Mouse (Mus musculus) erythroblast, embryonic 14.5 days (primary cell): ENCODE measurements around the gene Bptf. TPM values are rescaled to one million over a fixed set of nuclear protein-coding genes. Genes with fewer than 3 reads are reported as not detected.
"Not testable (repeated sequence)": the region's sequence is repeated elsewhere in the genome, so short reads cannot be mapped to it uniquely, and the experiment has no call there.

Source experiments
- H3K27me3 ChIP-seq: 2 replicates; pipeline ENCODE4 v1.6.1; 2012; ENCODE audit warnings: inconsistent platforms; ENCODE audit not compliant: control insufficient read depth
- H3K36me3 ChIP-seq: 2 replicates; pipeline ENCODE4 v1.6.1; 2012; ENCODE audit warnings: mild to moderate bottlenecking, inconsistent platforms; ENCODE audit not compliant: control insufficient read depth
- H3K4me1 ChIP-seq: 2 replicates; pipeline ENCODE4 v1.6.1; 2012; ENCODE audit warnings: inconsistent platforms; ENCODE audit not compliant: control insufficient read depth
- H3K4me3 ChIP-seq: replicated peaks from 2 replicates; pipeline ENCODE3; 2012; ENCODE audit warnings: moderate library complexity, mild to moderate bottlenecking, inconsistent platforms
- H3K9me3 ChIP-seq: 2 replicates; pipeline ENCODE4 v1.6.1; 2012; ENCODE audit warnings: low read length, inconsistent platforms, mixed read lengths; ENCODE audit not compliant: control insufficient read depth
- GATA1 ChIP-seq: IDR thresholded peaks from 2 replicates; pipeline ENCODE4 v1.6.1; 2012; ENCODE audit warnings: low read length, inconsistent platforms, mixed read lengths
- TAL1 ChIP-seq: IDR thresholded peaks from 3 replicates; pipeline ENCODE4 v1.6.1; 2012; ENCODE audit warnings: low read length, inconsistent platforms, mixed read lengths
- polyA plus RNA-seq: library from polyadenylated mRNA; stranded (reverse); fragments of >175 nt; gene quantifications from 2 replicates; pipeline ENCODE4 v1.2.3, GENCODE M21; 2012

The Bptf gene
- polyA plus RNA-seq, 1 experiment: 6.8 TPM

- H3K27me3 ChIP-seq: peaks cover 81% of the 10 kb centered on the region
- H3K36me3 ChIP-seq: no peaks in the 10 kb centered on the region
- peaks cover 4% of the 10 kb centered on the region; the same call in 1 of the 2 replicates for H3K9me3 ChIP-seq
- TF ChIP-seq GATA1: no peak
- no peak for TF ChIP-seq TAL1
- H3K4me3 ChIP-seq: peak overlapping the region; percentile 77
- H3K4me1 ChIP-seq: peaks cover 36% of the 10 kb centered on the region
Observed at GRCm38 (mm10) chr11:107026554-107027430, 105.1 kb downstream of the Bptf start.

- Histone ChIP-seq H3K4me1 (peaks cover 36% of the 10 kb centered on the region), H3K27me3 (peaks cover 79% of the 10 kb centered on the region), H3K36me3 (no peaks in the 10 kb centered on the region), H3K4me3 (peak within 1 kb of the TSS; percentile 51), H3K9me3 (peaks cover 4% of the 10 kb centered on the region; the same call in 1 of the 2 replicates)
- TF ChIP-seq TAL1: no peak
- no peak for TF ChIP-seq GATA1
Observed at GRCm38 (mm10) chr11:107025411-107026321, 106.3 kb downstream of the Bptf start, which contains the start of gene 1810010H24Rik. Gene 1810010H24Rik (plus strand): TSS chr11:107025681.

GRCm38 (mm10) chr11:107024406-107024805, 107.5 kb downstream of the Bptf start:
- TF ChIP-seq TAL1 (no peak), GATA1 (no peak)
- Histone ChIP-seq H3K4me1 (peaks cover 34% of the 10 kb centered on the region), H3K36me3 (no peaks in the 10 kb centered on the region), H3K4me3 (no peak overlapping the region), H3K27me3 (peaks cover 70% of the 10 kb centered on the region), H3K9me3 (peaks cover 4% of the 10 kb centered on the region; the same call in 1 of the 2 replicates)

GRCm38 (mm10) chr11:107022050-107022683, 109.8 kb downstream of the Bptf start:
- Histone ChIP-seq H3K9me3 (peaks cover 4% of the 10 kb centered on the region; the same call in 1 of the 2 replicates), H3K4me1 (peaks cover 26% of the 10 kb centered on the region), H3K27me3 (peaks cover 48% of the 10 kb centered on the region), H3K4me3 (no peak overlapping the region), H3K36me3 (no peaks in the 10 kb centered on the region)
- TF ChIP-seq TAL1 (no peak), GATA1 (no peak)

- H3K36me3 ChIP-seq, H3K4me3 ChIP-seq, H3K9me3 ChIP-seq: not testable (repeated sequence)
- H3K27me3 ChIP-seq: peaks cover 24% of the 10 kb centered on the region
- H3K4me1 ChIP-seq: peaks cover 16% of the 10 kb centered on the region
Observed at GRCm38 (mm10) chr11:107019722-107020121, 112.2 kb downstream of the Bptf start.

- Histone ChIP-seq H3K9me3 (no peaks in the 10 kb centered on the region), H3K36me3 (no peaks in the 10 kb centered on the region), H3K27me3 (peaks cover 20% of the 10 kb centered on the region), H3K4me1 (peaks cover 20% of the 10 kb centered on the region), H3K4me3 (no peak overlapping the region)
- TF ChIP-seq GATA1 (no peak), TAL1 (no peak)
Observed at GRCm38 (mm10) chr11:107019318-107019717, 112.6 kb downstream of the Bptf start.

GRCm38 (mm10) chr11:107018606-107019005, 113.3 kb downstream of the Bptf start:
- Histone ChIP-seq H3K4me1 (peaks cover 20% of the 10 kb centered on the region), H3K9me3 (peaks cover 6% of the 10 kb centered on the region), H3K36me3 (no peaks in the 10 kb centered on the region), H3K4me3 (no peak overlapping the region), H3K27me3 (peaks cover 13% of the 10 kb centered on the region)
- no peak for TF ChIP-seq TAL1
- no peak for TF ChIP-seq GATA1

GRCm38 (mm10) chr11:107017339-107017886, 114.5 kb downstream of the Bptf start:
- no peak overlapping the region for H3K4me3 ChIP-seq
- peaks cover 22% of the 10 kb centered on the region for H3K4me1 ChIP-seq
- no peak for TF ChIP-seq TAL1
- TF ChIP-seq GATA1: no peak
- H3K27me3 ChIP-seq: peaks cover 4% of the 10 kb centered on the region
- H3K36me3 ChIP-seq: no peaks in the 10 kb centered on the region
- peaks cover 7% of the 10 kb centered on the region for H3K9me3 ChIP-seq
